Mouse (Mus musculus) limb, embryonic 14.5 days (tissue): Measurements from ENCODE around the gene Arhgef5. TPM values are rescaled to one million over a fixed set of nuclear protein-coding genes. Genes with fewer than 3 reads are reported as not detected.
A peak's percentile ranks its signal among the peaks of the same experiment; 100 is the strongest.

Experiments
- ATAC-seq: fragments of 200-750 bp; cut with Nextera tagmentation; 2 replicates; pipeline ENCODE4 v1.8.0; 2017; ENCODE audit warnings: low read depth, moderate number of reproducible peaks, moderate TSS enrichment; ENCODE audit not compliant: low FRiP score
- DNase-seq: peaks from one replicate; pipeline ENCODE4 v3.0.0-alpha.2; 2015; ENCODE audit warnings: low spot score
- H3K27ac ChIP-seq: fragments of 300-500 bp; sonication (generic); replicated peaks from 2 replicates; pipeline ENCODE4 v1.5.1; 2014; ENCODE audit warnings: low read depth, mild to moderate bottlenecking, low read length, moderate library complexity, mixed read lengths
- H3K27me3 ChIP-seq: fragments of 300-500 bp; sonication (generic); 2 replicates; pipeline ENCODE4 v1.6.1; 2014; ENCODE audit warnings: low read length, mixed read lengths; ENCODE audit not compliant: control insufficient read depth, insufficient read depth
- H3K36me3 ChIP-seq: fragments of 300-500 bp; sonication (generic); 2 replicates; pipeline ENCODE4 v1.6.1; 2014; ENCODE audit warnings: mild to moderate bottlenecking, low read length, moderate library complexity, mixed read lengths; ENCODE audit not compliant: control insufficient read depth, insufficient read depth
- H3K4me1 ChIP-seq: fragments of 300-500 bp; sonication (generic); 2 replicates; pipeline ENCODE4 v1.6.1; 2014; ENCODE audit warnings: antibody characterized with exemption, low read length, mixed read lengths; ENCODE audit not compliant: control insufficient read depth, insufficient read depth
- H3K4me2 ChIP-seq: fragments of 300-500 bp; sonication (generic); replicated peaks from 2 replicates; pipeline ENCODE4 v1.6.1; 2014; ENCODE audit warnings: low read depth, mild to moderate bottlenecking, low read length, moderate library complexity; ENCODE audit not compliant: severe bottlenecking
- H3K4me3 ChIP-seq: fragments of 300-500 bp; sonication (generic); replicated peaks from 2 replicates; pipeline ENCODE4 v1.5.1; 2014; ENCODE audit warnings: low read length
- H3K9ac ChIP-seq: fragments of 300-500 bp; sonication (generic); 2 replicates; pipeline ENCODE4 v1.6.1; 2014; ENCODE audit warnings: mild to moderate bottlenecking, low read depth, low read length, moderate library complexity; ENCODE audit not compliant: severe bottlenecking
- H3K9me3 ChIP-seq: fragments of 300-500 bp; sonication (generic); 2 replicates; pipeline ENCODE4 v1.6.1; 2016; ENCODE audit warnings: low read length; ENCODE audit not compliant: control insufficient read depth
- POLR2A ChIP-seq: fragments of 200-500 bp; IDR thresholded peaks from 2 replicates; pipeline ENCODE4 v1.8.0; 2012; ENCODE audit warnings: inconsistent platforms, mild to moderate bottlenecking, moderate library complexity, borderline replicate concordance; ENCODE audit not compliant: insufficient read depth, insufficient read length; ENCODE audit errors: extremely low read depth
- WGBS: fragments of 180-500 bp; shearing (Covaris S2); extraction: QIAGEN DNeasy Blood & Tissue Kit; methylation state at CpG from one replicate; pipeline ENCODE4 v1.1.7; 2014; 5-methylcytosine and 5-hydroxymethylcytosine counted together
- polyA plus RNA-seq, 2 experiments: library from polyadenylated mRNA; depleted of rRNA in 1 of 2; stranded (reverse) in 1 of 2; unstranded in 1 of 2; fragments of >200 nt; fragmentation: Nextera tagmentation in 1 of 2; extraction: Ambion mirVana in 1 of 2; gene quantifications; 2 replicates each; pipeline versions ENCODE4 v1.2.1 to v1.2.3; 2012 to 2014

The Arhgef5 gene
- polyA plus RNA-seq, 2 experiments, result 11.6 to 23.0 TPM

DNA sequence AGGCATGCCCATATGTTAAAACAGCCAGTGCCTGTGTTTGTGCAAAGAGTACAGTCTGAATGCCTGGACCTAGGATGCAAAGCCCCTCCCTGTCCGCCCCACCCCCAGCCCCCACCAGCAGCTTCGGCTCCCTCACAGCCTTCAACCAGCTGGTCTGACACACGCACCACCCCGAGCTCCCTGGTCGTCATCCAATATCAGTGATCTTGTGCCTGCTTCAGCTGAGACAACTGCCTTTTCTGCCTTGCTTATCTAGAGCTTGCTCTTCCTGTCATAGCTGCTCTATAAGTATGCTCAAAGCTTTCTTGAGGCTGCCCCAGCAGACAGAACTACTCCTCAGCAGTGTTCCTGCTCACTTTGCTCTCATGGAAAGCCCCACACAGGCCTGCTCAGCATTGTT lies 30.5 kb downstream of the Arhgef5 start:
- no peak; the same call in 1 of the 2 replicates for ATAC-seq
- no peak overlapping the region for H3K4me3 ChIP-seq
- no peaks in the 10 kb centered on the region for H3K36me3 ChIP-seq
- 0 out of 2 replicates have a peak, but pooled peaks cover 8% of the 10 kb centered on the region for H3K4me1 ChIP-seq
- no peaks in the 10 kb centered on the region for H3K9me3 ChIP-seq
- H3K9ac ChIP-seq, result no peak overlapping the region
- TF ChIP-seq POLR2A, result no peak
- DNase-seq, result peak; percentile 27
- H3K4me2 ChIP-seq, result no peak overlapping the region
- H3K27ac ChIP-seq, result no peak overlapping the region
- WGBS, result 38% methylated on average over 5 of the region's 5 CpGs
- no peaks in the 10 kb centered on the region for H3K27me3 ChIP-seq

DNA sequence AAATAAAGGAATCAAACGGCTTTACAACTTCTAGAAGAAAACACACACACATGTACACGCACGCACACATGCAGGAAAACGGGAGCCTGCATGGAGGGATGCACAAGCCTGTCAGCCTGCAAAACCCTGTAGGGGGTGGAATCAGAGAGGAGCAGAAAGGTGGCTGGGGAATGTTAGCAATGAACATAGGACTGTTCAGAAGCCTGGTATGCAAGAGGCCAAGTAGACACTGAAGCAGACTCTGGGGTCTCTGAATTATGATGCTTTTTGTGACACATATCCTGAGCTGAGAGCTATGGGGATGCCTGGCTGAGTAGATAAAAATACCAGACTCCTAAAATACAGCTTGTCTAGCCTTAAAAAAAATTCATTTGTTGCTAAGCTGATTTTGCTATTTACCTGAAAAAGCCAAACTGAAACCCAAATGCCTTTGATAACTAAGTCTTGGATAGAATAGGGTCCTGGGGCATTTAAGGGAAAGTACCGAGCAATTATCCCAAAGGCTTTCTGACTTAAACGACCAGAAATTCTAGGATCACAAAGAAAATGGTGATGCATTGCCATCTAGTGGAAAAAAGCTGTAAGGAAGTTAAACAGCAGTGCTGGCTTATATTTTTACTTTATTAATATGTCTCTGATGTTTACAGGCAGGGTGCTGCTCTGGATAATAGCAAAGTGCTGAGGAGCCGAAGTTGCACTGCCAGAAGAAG lies 31.6 kb downstream of the Arhgef5 start:
- DNase-seq, result peak; percentile 52
- Histone ChIP-seq H3K36me3 (no peaks in the 10 kb centered on the region), H3K4me1 (0 out of 2 replicates have a peak, but pooled peaks cover 8% of the 10 kb centered on the region), H3K9me3 (no peaks in the 10 kb centered on the region), H3K4me2 (no peak overlapping the region), H3K9ac (no peak overlapping the region), H3K27me3 (no peaks in the 10 kb centered on the region), H3K27ac (no peak overlapping the region), H3K4me3 (no peak overlapping the region)
- ATAC-seq, result 0 out of 2 replicates have a peak, but pooled peaks have one; percentile 39
- 41% methylated on average over 7 of the region's 7 CpGs for WGBS
- no peak for TF ChIP-seq POLR2A

DNA sequence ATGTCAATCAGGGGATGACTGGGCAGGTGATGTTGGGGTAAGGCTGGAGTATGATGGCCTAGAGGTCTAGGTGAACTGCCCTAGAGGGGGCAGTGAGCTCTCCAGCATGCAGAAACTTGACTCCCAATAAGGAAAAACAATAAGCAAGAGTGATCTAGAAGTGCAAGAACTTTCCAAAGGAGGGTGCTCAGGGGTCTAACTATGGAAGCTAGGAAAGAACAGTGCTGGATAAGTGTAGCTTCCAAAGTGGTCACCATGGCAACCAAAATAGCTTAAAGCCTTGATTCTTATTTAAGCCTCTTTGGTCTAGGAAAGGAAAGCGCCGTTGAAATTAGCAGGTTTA lies 32.1 kb downstream of the Arhgef5 start:
- no peaks in the 10 kb centered on the region for H3K9me3 ChIP-seq
- no peak overlapping the region for H3K4me3 ChIP-seq
- 42% methylated on average over 2 of the region's 2 CpGs for WGBS
- H3K27ac ChIP-seq, result no peak overlapping the region
- no peak overlapping the region for H3K9ac ChIP-seq
- 0 out of 2 replicates have a peak, but pooled peaks cover 5% of the 10 kb centered on the region for H3K4me1 ChIP-seq
- TF ChIP-seq POLR2A, result no peak
- DNase-seq (peak; percentile 29), ATAC-seq (no peak)
- H3K36me3 ChIP-seq, result no peaks in the 10 kb centered on the region
- no peak overlapping the region for H3K4me2 ChIP-seq
- no peaks in the 10 kb centered on the region for H3K27me3 ChIP-seq

DNA sequence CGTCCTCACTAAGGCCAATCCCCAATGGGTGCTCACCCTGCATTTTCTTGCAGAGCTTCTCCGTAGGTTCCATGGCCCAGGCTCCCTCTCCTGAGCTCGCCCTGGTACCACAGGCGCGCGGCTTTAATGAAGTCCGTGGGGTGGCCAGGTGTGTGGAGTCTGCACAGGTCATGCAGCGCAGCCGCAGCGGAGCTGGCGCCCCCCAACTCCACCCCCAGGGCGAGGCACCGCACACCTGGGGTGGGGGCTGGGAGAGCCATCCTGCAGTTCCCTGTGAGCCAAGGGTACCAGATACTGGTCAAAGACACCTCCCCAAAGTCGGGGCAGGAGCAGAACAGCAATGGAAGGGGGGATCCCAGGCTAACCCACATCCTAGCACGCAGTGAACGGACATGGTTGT lies 44.1 kb downstream of the Arhgef5 start, which contains the start of gene Nobox:
Gene Nobox, minus strand, starts transcription at position 101 of the 400 bp plus-strand sequence.
- Histone ChIP-seq H3K27ac (no peak within 1 kb of the TSS), H3K4me2 (no peak within 1 kb of the TSS), H3K9ac (no peak within 1 kb of the TSS), H3K4me3 (no peak within 1 kb of the TSS), H3K27me3 (no peaks in the 10 kb centered on the region), H3K36me3 (no peaks in the 10 kb centered on the region), H3K4me1 (no peaks in the 10 kb centered on the region), H3K9me3 (no peaks in the 10 kb centered on the region)
- DNase-seq (no peak), ATAC-seq (no peak)
- WGBS, result 58% methylated on average over 16 of the region's 16 CpGs
- no peak for TF ChIP-seq POLR2A

DNA sequence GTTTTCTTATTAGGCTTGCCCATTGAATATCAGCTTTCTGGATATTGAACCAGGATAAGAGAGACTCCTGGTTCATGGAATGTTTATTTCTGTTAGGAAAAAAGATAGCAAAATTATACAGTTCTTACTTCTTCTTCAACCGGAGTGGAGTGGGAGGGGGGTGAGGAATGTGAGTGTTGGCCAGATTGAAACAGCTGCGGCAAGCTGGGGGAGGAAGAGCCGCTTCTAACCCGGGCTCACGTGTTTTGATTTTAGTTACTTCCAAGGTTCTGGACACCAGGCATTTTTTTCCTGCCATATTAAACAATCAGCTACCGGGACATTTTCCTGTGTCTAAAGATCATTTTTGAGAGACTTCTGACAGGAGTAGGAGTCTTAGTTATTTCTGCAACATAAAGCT lies 44.7 kb downstream of the Arhgef5 start:
- no peak for DNase-seq
- Histone ChIP-seq H3K9ac (no peak overlapping the region), H3K27ac (no peak overlapping the region), H3K9me3 (no peaks in the 10 kb centered on the region), H3K4me1 (no peaks in the 10 kb centered on the region), H3K27me3 (no peaks in the 10 kb centered on the region), H3K36me3 (no peaks in the 10 kb centered on the region), H3K4me2 (no peak overlapping the region), H3K4me3 (no peak overlapping the region)
- ATAC-seq, result no peak
- no peak for TF ChIP-seq POLR2A
- 52% methylated on average over 6 of the region's 6 CpGs for WGBS
